Mouse (Mus musculus): ENCODE measurements around the gene Vps4a. TPM values are rescaled to one million over a fixed set of nuclear protein-coding genes. Genes with fewer than 3 reads are reported as not detected.
"Not testable (repeated sequence)": the region's sequence is repeated elsewhere in the genome, so short reads cannot be mapped to it uniquely, and the experiment has no call there.

Gene Vps4a
- polyA plus RNA-seq, 1 experiment from 2014 or later, result 55.9 TPM

DNA sequence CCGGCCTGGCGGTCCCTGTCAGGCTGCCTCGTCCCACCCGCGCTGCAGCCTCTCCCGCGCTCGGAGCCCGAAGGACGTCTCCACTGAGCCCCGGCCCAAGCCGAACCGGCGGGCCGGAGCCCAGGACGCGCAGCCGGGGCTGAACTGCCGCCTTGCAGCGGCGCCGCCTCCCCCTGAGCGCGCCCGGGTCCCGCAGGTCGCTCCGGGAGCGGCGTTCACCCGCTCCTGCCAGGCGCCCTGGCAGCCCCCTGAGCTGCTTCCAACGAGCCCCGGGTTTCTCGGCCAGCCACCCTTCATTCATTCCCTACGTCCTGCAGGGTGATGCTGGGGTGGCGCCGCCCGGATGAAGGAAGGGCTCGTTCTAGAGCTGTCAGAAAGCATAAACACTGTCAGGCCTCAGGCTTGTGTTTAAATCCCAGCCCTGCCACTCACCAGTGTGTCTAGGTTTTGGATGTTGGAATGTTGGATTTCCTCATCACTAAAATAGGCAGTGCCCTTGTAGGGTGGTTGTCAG lies 612 bp downstream of the Vps4a start:
- no peaks in the 10 kb centered on the region for H3K27me3 ChIP-seq (ENCODE audit: control insufficient read depth, insufficient read depth, low read length)
- peaks cover 9% of the 10 kb centered on the region; the same call in 1 of the 2 replicates for H3K36me3 ChIP-seq (ENCODE audit: control insufficient read depth, insufficient read depth, low read length)
- peak overlapping the region; percentile 96 for H3K9ac ChIP-seq (ENCODE audit: low read length)
- no peaks in the 10 kb centered on the region for H3K9me3 ChIP-seq (ENCODE audit: control insufficient read depth, low read length)
- no peak for ATAC-seq (ENCODE audit: insufficient number of reproducible peaks, insufficient read depth, low FRiP score, low read depth)
- peak overlapping the region; percentile 93 to 99 for H3K4me3 ChIP-seq (ENCODE audit: control insufficient read depth in 1 of 2, insufficient read depth in 1 of 2, low read depth in 1 of 2, low read length in 2 of 2)
- H3K27ac ChIP-seq (replicated peaks in 1 of 2; ENCODE audit: control insufficient read depth in 1 of 2, insufficient read depth in 1 of 2, low read depth in 2 of 2, low read length in 2 of 2), result peak overlapping the region; percentile 83
- 0% methylated on average over 36 of the region's 40 CpGs for WGBS
- H3K4me2 ChIP-seq (ENCODE audit: low read length), result peak overlapping the region; percentile 88
- peaks cover 4 to 17% of the 10 kb centered on the region in 2 experiments for H3K4me1 ChIP-seq (ENCODE audit: control insufficient read depth in 2 of 2, insufficient read depth in 2 of 2, low read length in 2 of 2)

DNA sequence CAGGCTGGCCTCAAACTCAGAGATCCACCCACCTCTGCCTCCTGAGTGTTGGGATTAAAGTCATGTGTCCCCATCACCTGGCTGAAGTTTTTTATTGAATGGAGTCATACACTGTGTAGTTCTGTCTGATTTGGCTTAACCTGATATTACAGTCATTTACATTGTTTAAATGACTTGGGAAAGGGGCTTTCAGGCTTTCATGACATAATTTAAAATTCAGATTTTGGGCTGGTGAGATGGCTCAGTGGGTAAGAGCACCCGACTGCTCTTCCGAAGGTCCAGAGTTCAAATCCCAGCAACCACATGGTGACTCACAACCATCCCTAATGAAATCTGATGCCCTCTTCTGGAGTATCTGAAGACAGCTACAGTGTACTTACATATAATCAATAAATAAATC lies 2.6 kb downstream of the Vps4a start:
- H3K4me2 ChIP-seq (ENCODE audit: low read length); H3K27ac ChIP-seq (replicated peaks in 1 of 2; ENCODE audit: control insufficient read depth in 1 of 2, insufficient read depth in 1 of 2, low read depth in 2 of 2, low read length in 2 of 2); ATAC-seq (ENCODE audit: insufficient number of reproducible peaks, insufficient read depth, low FRiP score, low read depth); H3K9me3 ChIP-seq (ENCODE audit: control insufficient read depth, low read length); H3K4me3 ChIP-seq (ENCODE audit: control insufficient read depth in 1 of 2, insufficient read depth in 1 of 2, low read depth in 1 of 2, low read length in 2 of 2); H3K27me3 ChIP-seq (ENCODE audit: control insufficient read depth, insufficient read depth, low read length); H3K9ac ChIP-seq (ENCODE audit: low read length): not testable (repeated sequence)
- Histone ChIP-seq H3K4me1 (ENCODE audit: control insufficient read depth in 2 of 2, insufficient read depth in 2 of 2, low read length in 2 of 2) (peaks cover 4 to 17% of the 10 kb centered on the region in 2 experiments), H3K36me3 (ENCODE audit: control insufficient read depth, insufficient read depth, low read length) (peaks cover 19% of the 10 kb centered on the region)
- WGBS, result 96% methylated on average over 2 of the region's 2 CpGs

DNA sequence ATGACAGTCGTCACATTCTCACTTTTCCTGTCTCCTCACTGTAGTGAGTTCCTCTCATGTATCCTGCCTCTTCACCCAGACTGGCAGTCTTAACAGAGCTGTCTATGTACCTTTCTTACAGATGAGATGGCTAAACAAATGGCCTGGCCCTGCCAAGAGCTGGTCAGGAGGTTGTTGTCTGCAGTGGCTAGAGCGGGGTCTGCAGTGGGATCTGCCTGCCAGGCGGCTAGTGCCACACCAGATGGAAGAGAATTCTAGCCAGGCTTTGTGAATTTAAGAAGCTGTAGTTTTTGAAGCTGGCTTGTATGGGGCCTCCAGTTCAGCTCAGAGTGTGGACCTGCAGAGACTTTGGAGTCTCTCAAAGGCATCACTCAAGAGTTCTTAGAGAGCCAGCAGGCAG lies 4.6 kb downstream of the Vps4a start:
- Histone ChIP-seq H3K4me3 (ENCODE audit: control insufficient read depth in 1 of 2, insufficient read depth in 1 of 2, low read depth in 1 of 2, low read length in 2 of 2) (no peak overlapping the region), H3K4me1 (ENCODE audit: control insufficient read depth in 2 of 2, insufficient read depth in 2 of 2, low read length in 2 of 2) (peaks cover 4 to 17% of the 10 kb centered on the region in 2 experiments), H3K4me2 (ENCODE audit: low read length) (no peak overlapping the region), H3K27me3 (ENCODE audit: control insufficient read depth, insufficient read depth, low read length) (no peaks in the 10 kb centered on the region), H3K9ac (ENCODE audit: low read length) (no peak overlapping the region), H3K9me3 (ENCODE audit: control insufficient read depth, low read length) (no peaks in the 10 kb centered on the region), H3K27ac (replicated peaks in 1 of 2; ENCODE audit: control insufficient read depth in 1 of 2, insufficient read depth in 1 of 2, low read depth in 2 of 2, low read length in 2 of 2) (no peak overlapping the region), H3K36me3 (ENCODE audit: control insufficient read depth, insufficient read depth, low read length) (peaks cover 39% of the 10 kb centered on the region)
- ATAC-seq (ENCODE audit: insufficient number of reproducible peaks, insufficient read depth, low FRiP score, low read depth), result no peak
- WGBS, result 87% methylated on average over 3 of the region's 3 CpGs

DNA sequence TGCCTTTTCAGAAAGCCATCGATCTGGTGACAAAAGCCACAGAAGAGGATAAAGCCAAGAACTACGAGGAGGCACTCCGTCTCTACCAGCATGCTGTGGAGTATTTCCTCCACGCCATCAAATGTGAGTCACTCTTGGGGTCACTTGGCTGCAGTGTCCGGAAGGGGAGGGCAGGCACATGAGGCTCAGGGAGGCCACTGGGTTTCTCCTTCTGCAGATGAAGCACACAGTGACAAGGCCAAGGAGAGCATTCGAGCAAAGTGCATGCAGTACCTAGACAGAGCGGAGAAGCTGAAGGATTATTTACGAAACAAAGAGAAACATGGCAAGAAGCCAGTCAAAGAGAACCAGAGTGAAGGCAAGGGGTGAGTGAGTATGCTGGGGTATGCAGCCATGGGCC lies 5.6 kb downstream of the Vps4a start:
- H3K9me3 ChIP-seq (ENCODE audit: control insufficient read depth, low read length), result no peaks in the 10 kb centered on the region
- ATAC-seq (ENCODE audit: insufficient number of reproducible peaks, insufficient read depth, low FRiP score, low read depth), result peak; percentile 41; the same call in 1 of the 2 replicates
- no peak overlapping the region for H3K27ac ChIP-seq (replicated peaks in 1 of 2; ENCODE audit: control insufficient read depth in 1 of 2, insufficient read depth in 1 of 2, low read depth in 2 of 2, low read length in 2 of 2)
- no peak overlapping the region for H3K9ac ChIP-seq (ENCODE audit: low read length)
- peaks cover 4 to 17% of the 10 kb centered on the region in 2 experiments for H3K4me1 ChIP-seq (ENCODE audit: control insufficient read depth in 2 of 2, insufficient read depth in 2 of 2, low read length in 2 of 2)
- 80% methylated on average over 8 of the region's 8 CpGs for WGBS
- H3K4me3 ChIP-seq (ENCODE audit: control insufficient read depth in 1 of 2, insufficient read depth in 1 of 2, low read depth in 1 of 2, low read length in 2 of 2), result no peak overlapping the region
- H3K27me3 ChIP-seq (ENCODE audit: control insufficient read depth, insufficient read depth, low read length), result no peaks in the 10 kb centered on the region
- H3K4me2 ChIP-seq (ENCODE audit: low read length), result no peak overlapping the region
- peaks cover 49% of the 10 kb centered on the region for H3K36me3 ChIP-seq (ENCODE audit: control insufficient read depth, insufficient read depth, low read length)

DNA sequence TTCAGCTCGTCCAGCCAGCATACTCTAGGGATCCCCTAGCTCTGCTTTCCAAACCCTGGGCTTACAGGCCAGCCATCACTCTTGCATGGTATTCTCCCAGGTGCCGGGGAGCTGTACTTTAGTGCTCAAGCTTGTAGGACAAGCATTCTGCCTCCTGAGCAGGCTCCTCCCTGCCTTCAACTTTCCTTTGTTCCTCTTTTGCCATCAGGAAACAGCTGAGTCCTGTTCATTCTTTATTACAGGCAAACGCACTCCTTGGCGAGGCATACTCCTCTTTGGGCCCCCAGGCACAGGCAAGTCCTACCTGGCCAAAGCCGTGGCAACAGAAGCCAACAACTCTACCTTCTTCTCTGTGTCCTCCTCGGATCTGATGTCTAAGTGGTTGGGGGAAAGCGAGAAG lies 9.6 kb downstream of the Vps4a start:
- H3K27ac ChIP-seq (replicated peaks in 1 of 2; ENCODE audit: control insufficient read depth in 1 of 2, insufficient read depth in 1 of 2, low read depth in 2 of 2, low read length in 2 of 2), result no peak overlapping the region
- H3K36me3 ChIP-seq (ENCODE audit: control insufficient read depth, insufficient read depth, low read length), result peaks cover 82% of the 10 kb centered on the region
- no peaks in the 10 kb centered on the region for H3K9me3 ChIP-seq (ENCODE audit: control insufficient read depth, low read length)
- no peak overlapping the region for H3K4me2 ChIP-seq (ENCODE audit: low read length)
- WGBS, result 79% methylated on average over 7 of the region's 7 CpGs
- ATAC-seq (ENCODE audit: insufficient number of reproducible peaks, insufficient read depth, low FRiP score, low read depth), result no peak
- no peaks in the 10 kb centered on the region for H3K4me1 ChIP-seq (ENCODE audit: control insufficient read depth in 2 of 2, insufficient read depth in 2 of 2, low read length in 2 of 2)
- H3K9ac ChIP-seq (ENCODE audit: low read length), result no peak overlapping the region
- H3K4me3 ChIP-seq (ENCODE audit: control insufficient read depth in 1 of 2, insufficient read depth in 1 of 2, low read depth in 1 of 2, low read length in 2 of 2), result no peak overlapping the region
- no peaks in the 10 kb centered on the region for H3K27me3 ChIP-seq (ENCODE audit: control insufficient read depth, insufficient read depth, low read length)

DNA sequence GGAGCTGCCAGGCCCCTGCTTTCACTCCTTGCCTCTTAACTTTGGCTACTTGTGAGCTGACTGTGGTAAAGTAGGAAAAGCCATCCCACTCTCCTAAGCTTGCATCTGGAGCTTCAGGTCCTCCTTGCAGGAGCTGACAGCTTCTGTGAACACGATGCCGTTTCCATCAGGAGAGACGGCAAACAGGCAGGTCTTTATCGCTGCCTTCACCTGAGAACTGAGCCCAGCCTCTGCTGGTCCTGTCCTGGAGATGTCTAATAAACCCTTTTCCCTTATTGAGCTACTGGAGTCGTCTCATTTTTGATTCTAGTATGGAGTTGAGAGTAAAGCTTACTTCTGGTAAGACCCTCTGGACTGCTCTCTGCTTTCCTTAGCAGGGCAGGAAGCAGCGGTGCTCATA lies 14.5 kb downstream of the Vps4a start:
- Histone ChIP-seq H3K4me1 (ENCODE audit: control insufficient read depth in 2 of 2, insufficient read depth in 2 of 2, low read length in 2 of 2) (peaks cover 3 to 19% of the 10 kb centered on the region in 2 experiments), H3K27me3 (ENCODE audit: control insufficient read depth, insufficient read depth, low read length) (no peaks in the 10 kb centered on the region), H3K4me3 (ENCODE audit: control insufficient read depth in 1 of 2, insufficient read depth in 1 of 2, low read depth in 1 of 2, low read length in 2 of 2) (no peak overlapping the region), H3K36me3 (ENCODE audit: control insufficient read depth, insufficient read depth, low read length) (peaks cover 80% of the 10 kb centered on the region), H3K4me2 (ENCODE audit: low read length) (no peak overlapping the region), H3K27ac (replicated peaks in 1 of 2; ENCODE audit: control insufficient read depth in 1 of 2, insufficient read depth in 1 of 2, low read depth in 2 of 2, low read length in 2 of 2) (no peak overlapping the region), H3K9me3 (ENCODE audit: control insufficient read depth, low read length) (no peaks in the 10 kb centered on the region), H3K9ac (ENCODE audit: low read length) (no peak overlapping the region)
- WGBS, result 92% methylated on average over 6 of the region's 6 CpGs
- no peak for ATAC-seq (ENCODE audit: insufficient number of reproducible peaks, insufficient read depth, low FRiP score, low read depth)

DNA sequence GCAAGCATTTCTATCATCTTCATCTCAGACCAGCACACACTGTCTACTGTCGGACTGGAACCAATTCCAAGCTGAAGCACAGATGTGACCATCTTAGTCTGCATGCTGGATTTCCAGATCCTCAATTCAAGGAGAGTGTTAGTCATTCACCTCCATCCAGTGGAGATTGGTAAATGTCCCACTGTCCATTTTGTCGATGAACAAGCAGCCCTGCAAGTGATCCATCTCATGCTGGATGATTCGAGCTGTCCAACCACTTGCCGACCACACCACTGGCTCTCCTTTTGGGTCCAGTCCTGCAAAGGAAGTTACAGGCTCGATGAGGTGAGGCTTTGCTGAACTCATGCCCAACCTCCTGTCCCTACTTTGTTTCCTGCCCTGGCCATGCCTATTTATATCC lies 16.0 kb downstream of the Vps4a start:
- Histone ChIP-seq H3K36me3 (ENCODE audit: control insufficient read depth, insufficient read depth, low read length) (peaks cover 80% of the 10 kb centered on the region), H3K27ac (replicated peaks in 1 of 2; ENCODE audit: control insufficient read depth in 1 of 2, insufficient read depth in 1 of 2, low read depth in 2 of 2, low read length in 2 of 2) (peak overlapping the region in 1 of 2 experiments; percentile 96; a peak in 2 of 4 replicates), H3K9ac (ENCODE audit: low read length) (peak overlapping the region; percentile 90), H3K4me3 (ENCODE audit: control insufficient read depth in 1 of 2, insufficient read depth in 1 of 2, low read depth in 1 of 2, low read length in 2 of 2) (peak overlapping the region; percentile 75 to 79; a peak in 2 of 4 replicates), H3K4me1 (ENCODE audit: control insufficient read depth in 2 of 2, insufficient read depth in 2 of 2, low read length in 2 of 2) (peaks cover 3 to 19% of the 10 kb centered on the region in 2 experiments), H3K4me2 (ENCODE audit: low read length) (peak overlapping the region; percentile 83), H3K9me3 (ENCODE audit: control insufficient read depth, low read length) (no peaks in the 10 kb centered on the region), H3K27me3 (ENCODE audit: control insufficient read depth, insufficient read depth, low read length) (no peaks in the 10 kb centered on the region)
- 53% methylated on average over 5 of the region's 5 CpGs for WGBS
- ATAC-seq (ENCODE audit: insufficient number of reproducible peaks, insufficient read depth, low FRiP score, low read depth), result no peak

Data from heart, embryonic 14.5 days (tissue).